Mouse (Mus musculus) testis, postnatal 14 days (tissue): ENCODE results near the gene Hfe2.
A peak's percentile ranks its signal among the peaks of the same experiment; 100 is the strongest.
"Not testable (repeated sequence)": the region's sequence is repeated elsewhere in the genome, so short reads cannot be mapped to it uniquely, and the experiment has no call there.

Experiments used
- DNase-seq: peaks from one replicate; pipeline ENCODE4 v3.0.0; 2021; ENCODE audit warnings: low spot score

Hfe2 gene

DNA sequence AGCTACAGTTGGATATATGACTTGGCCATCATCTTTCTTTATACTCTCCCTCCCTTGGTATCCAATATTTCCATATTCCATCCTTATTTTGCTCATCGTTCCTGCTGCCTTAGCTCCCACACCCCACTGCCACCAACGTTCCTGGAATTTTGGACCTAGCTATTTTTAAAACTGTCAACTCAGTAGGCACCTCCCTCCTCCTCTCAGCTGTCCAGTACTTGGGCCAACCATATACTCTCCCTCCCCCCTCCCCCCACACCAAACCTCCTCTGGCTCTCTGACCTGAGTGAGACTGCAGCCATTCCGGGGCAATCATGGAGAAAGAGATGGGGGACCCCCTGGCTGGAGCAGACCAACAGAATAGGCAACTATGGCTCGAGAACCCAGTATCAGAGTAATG is at the start of gene Hfe2:
Gene Hfe2, plus strand, starts transcription at position 259 of the 400 bp plus-strand sequence.
- DNase-seq = no peak

DNA sequence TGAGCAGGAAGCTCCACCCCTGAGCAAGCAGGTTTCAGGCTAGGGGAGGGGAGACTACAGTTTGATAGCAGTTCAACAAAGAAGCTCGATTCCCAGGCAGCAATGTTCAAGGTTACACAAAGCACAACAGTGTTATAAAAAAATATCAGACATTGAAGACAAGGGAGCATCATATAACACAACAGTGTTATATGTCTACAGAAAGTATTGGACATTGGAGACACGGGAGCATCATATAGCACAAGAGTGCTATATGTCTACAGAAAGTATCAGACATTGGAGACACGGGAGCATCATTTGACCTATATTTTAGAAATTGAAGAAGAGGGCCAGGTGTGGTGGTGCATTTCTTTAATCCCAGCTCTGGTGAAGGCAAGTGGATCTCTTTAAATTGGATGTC is 47.9 kb upstream of the Hfe2 start:
- no peak for DNase-seq

DNA sequence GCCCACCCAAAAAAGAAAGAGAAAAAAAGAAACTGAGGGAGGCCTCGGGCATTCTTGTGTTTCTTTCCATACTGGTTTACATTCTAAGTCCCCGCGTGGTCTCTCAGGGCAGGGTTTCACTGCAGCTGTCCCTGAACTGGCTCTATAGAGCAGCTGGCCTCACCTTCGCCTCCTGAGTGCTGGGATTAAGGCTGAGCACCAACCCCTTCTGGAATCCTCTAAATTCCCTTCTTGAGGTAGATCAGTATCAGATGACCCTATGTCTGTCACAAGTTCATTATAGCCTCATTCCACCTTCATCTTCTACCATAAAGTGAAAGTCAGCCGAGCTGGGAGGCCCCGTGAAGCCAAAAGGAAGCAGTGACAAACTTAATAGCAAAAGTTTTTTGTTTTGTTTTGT is 47.4 kb upstream of the Hfe2 start:
- DNase-seq = no peak

DNA sequence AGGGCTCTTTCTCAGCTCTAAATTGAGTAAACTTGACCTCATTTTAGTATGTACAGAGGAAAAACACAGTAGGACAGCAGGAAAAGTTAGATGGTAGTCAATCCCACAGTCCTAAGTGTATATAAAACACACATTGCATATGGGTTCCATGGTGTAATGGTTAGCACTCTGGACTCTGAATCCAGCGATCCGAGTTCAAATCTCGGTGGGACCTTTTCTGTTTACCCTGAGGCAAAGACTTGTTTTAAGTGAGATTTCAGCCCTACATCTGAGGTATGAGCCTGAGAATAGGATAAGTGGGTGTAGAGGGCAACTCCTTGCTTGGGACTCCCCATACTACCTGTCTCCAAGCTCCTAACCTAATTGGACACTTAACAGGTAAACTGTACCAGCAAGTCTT is 45.7 kb upstream of the Hfe2 start:
- DNase-seq = no peak

DNA sequence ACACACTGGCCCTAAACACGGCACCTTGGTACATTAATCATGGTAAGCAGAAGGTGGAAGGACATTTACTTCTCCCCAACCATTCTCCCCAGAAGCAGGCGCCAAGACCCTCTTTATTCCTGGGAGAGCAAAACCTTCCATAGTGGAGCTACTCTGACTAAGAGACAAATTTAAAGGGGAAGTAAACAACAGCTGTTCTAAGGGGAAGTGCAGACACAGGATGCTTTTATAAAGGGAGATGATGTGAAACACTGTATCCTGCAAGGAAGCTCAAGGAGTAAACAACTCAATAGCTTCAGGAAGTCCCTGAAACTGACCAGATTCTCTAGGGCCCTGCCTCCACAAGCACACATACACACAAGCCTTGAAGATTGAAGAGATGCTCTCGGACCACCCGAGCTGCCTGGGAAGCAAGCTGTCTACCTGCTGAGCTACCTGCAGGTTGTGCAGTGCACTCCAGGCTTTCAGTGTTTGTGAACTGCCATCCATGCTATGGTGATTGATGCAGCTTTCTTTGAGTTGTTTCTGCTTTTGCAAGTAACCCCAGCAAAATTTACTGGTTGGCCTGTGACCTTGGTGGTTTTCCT is 44.2 kb upstream of the Hfe2 start:
- DNase-seq = no peak

DNA sequence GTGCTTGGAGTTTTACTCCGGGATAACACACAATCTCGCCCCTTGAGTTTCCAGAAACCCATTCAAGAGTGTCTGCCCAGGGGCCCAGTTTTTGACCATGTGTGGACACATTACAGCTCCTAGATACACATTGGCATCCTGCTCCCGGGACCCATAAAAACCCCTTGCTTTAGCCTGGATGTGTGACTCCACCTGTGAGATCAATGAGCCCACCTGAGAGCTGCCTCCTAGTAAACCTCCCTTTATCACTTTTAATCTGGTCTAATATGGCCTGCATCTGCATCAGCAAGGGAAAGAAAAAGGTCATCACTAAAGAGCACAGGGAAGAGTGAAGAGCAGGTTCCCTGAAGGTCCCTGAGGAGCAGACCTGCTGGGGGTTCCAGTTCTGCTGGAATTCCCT is 43.1 kb upstream of the Hfe2 start:
- no peak for DNase-seq

DNA sequence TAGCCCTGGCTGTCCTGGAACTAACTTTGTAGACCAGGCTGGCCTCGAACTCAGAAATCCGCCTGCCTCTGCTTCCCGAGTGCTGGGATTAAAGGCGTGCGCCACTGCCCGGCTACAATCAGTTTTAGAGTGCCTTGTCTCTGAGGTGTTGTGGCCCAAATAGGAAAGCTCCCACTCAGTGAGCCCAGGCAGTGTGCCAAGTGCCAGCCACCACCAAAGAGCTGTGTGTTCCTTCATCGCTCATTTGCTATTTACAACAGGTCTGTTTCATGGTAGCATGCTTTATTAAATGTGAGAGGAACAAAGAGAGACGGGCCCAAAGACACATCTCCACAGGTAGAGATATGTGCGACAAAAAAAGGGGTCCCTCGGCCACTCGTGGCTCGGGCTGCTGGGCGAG is 42.5 kb upstream of the Hfe2 start:
- no peak for DNase-seq

DNA sequence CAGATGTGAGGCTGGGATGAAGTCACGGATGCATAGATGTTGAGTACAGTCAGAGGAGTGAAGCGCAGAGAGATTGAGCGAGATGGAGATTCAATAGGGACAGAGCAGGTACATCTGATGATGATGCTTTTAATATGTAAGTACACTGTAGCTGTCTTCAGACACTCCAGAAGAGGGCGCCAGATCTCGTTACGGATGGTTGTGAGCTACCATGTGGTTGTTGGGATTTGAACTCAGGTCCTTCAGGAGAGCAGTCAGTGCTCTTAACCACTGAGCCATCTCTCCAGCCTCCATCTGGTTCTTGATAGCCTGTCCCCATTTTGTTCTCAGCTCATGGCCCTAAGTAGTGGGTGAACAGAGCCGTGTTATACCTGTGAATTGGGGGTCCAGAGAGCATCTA is 41.9 kb upstream of the Hfe2 start:
- not testable (repeated sequence) for DNase-seq

DNA sequence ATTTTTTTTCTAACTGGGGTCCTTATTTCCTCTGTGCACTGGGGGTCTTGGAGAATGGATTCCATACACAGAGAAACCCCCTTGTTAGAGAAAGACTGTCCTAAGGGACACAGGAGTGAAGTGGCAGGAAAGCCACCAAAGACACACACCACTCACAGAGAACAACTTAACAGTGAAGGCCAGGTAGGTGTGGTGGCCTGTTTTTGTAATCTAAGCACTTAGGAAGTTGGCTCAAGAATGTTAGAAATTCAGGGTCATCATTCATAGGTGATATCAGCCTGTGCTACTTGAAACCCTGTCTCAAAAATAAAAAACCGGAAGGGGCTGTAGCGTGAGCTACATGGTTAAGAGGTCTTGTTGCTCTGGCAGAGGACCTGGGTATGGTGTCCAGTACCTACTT is 41.0 kb upstream of the Hfe2 start:
- DNase-seq = no peak

DNA sequence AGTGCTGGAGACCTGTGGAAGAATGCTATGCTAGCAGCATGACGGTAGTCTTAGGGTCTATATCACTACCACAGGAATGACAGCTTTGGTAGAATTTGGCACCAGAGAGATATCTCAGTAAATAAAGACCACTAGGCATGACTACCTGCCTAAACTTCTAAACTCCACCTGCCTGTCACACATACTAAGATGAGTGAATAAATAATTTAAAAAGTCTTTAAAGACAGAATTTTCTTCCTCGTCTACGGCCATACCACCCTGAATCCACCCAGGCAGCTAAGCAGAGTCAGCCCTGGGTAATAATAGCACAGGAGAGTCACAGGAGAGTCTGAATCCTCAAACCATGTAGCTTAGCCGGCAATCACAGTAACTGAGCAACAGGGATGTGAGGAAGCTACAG is 40.1 kb upstream of the Hfe2 start:
- DNase-seq = no peak

DNA sequence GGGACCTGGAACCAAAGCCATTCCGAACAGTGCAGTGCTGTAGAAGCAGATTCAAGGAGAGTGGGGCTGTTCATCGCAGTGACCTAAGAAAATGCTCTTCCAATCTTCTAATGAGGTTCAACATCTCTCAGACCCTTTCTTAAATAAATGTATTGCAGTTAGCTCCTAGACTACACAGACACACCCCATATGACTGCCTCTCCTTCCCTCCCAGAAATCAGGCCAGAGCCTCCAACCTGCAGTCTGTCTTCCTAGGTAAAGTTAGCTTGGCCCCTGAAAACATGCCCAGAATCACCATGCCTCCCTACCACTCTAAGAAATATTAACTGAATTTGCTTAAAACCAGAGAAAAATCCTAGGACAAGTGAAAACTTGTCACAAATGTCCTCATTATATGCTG is 39.6 kb upstream of the Hfe2 start:
- DNase-seq = no peak

DNA sequence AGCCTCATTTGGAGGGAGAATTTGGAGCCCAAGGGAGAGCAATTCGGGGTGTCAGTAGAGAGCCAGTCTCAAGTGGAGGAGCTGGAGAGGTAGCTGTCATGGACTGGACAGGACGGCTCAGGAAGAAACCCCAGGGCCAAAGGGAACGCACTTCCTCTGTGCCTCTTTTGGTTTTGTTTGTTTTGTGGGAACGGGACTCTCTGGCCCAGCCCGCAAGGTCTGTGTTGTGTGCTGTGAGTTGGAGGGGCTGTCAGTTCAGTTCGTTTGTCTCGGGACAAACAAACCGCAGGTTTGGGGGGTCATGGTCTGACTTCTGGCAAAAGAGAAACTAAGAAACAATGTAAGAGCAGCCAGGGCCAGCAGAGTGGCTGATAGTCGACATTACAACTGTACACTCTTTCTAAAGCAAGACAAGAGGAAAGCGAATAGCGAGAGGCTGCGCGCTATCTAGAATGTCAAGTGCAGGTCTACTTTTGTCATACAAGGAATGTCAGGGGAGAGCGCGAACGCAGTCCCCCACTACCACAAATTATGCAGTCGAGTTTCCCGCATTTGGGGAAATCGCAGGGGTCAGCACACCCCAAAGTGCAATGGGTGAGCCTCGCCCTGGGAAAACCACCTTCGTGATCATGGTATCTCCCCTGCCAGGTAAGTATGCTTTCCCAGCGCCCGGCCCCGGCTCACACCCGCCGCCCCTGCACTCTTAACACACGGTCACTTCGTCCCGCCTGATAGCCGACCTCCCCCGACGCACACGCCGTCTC is 38.7 kb upstream of the Hfe2 start:
- not testable (repeated sequence) for DNase-seq

DNA sequence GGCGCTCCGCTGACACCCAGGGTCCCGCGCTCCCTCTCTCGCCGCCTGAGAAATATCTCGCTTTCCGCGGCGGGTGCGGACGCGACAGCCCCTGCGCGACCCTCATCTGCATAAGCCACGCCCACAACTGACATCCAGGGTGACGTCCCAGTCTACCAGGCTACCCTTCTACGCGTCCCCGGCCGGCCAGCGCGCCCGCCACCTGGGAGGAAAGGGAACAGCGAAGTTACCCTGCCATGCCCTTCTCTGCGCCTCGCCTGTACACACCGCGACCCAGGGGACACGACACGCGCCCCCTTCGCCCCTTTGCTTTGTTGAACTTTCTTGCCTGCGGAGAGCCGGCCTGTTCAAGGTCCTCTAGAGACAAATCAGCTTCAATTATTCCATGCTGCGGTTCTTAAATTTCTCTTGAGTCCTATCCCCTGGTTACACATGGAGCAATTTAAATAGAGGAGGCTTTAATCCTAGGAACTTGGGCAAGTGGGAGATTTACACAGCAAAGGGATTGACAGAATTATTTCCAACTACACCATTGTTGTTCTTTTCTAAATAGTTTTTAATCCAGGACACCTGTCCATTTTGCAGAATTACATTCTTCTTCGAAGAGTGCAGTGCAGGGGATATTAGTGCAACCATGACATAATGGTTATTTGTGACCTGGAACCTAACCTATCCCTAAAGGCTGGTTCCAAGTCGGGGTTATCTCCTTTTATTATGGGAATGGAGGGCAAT is 38.0 kb upstream of the Hfe2 start:
- DNase-seq = not testable (repeated sequence)

DNA sequence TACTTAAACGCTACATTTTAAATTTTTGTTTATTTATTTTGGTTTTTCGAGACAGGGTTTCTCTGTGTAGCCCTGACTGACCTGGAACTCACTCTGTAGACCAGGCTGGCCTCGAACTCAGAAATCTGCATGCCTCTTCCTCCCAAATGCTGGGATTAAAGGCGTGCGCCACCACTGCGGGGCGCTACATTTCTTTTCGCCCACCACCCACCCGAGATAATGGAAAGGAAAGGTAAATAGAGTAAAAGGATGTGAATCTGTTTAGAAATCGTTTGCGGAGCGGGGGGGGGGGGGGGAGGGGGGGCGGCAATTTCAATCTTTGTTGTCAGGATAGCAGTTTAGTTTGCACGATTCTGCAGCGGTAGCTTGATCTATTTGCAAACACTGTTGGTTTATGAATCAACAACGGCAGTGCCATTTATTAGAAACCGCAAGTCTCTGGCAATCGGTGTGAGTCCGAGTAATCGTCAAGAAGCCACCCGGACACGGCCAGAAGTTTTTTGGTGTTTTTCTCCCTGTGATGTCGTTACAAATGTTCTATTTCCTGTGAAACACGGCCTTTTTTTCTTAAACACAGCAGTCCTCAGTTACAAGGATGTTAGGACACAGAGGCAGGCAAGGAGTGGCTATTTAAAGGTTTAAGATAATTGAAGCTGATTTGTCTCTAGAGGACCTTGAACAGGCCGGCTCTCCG is 37.2 kb upstream of the Hfe2 start:
- DNase-seq = peak; percentile 52

DNA sequence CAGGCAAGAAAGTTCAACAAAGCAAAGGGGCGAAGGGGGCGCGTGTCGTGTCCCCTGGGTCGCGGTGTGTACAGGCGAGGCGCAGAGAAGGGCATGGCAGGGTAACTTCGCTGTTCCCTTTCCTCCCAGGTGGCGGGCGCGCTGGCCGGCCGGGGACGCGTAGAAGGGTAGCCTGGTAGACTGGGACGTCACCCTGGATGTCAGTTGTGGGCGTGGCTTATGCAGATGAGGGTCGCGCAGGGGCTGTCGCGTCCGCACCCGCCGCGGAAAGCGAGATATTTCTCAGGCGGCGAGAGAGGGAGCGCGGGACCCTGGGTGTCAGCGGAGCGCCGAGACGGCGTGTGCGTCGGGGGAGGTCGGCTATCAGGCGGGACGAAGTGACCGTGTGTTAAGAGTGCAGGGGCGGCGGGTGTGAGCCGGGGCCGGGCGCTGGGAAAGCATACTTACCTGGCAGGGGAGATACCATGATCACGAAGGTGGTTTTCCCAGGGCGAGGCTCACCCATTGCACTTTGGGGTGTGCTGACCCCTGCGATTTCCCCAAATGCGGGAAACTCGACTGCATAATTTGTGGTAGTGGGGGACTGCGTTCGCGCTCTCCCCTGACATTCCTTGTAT is 36.6 kb upstream of the Hfe2 start:
- DNase-seq = not testable (repeated sequence)

DNA sequence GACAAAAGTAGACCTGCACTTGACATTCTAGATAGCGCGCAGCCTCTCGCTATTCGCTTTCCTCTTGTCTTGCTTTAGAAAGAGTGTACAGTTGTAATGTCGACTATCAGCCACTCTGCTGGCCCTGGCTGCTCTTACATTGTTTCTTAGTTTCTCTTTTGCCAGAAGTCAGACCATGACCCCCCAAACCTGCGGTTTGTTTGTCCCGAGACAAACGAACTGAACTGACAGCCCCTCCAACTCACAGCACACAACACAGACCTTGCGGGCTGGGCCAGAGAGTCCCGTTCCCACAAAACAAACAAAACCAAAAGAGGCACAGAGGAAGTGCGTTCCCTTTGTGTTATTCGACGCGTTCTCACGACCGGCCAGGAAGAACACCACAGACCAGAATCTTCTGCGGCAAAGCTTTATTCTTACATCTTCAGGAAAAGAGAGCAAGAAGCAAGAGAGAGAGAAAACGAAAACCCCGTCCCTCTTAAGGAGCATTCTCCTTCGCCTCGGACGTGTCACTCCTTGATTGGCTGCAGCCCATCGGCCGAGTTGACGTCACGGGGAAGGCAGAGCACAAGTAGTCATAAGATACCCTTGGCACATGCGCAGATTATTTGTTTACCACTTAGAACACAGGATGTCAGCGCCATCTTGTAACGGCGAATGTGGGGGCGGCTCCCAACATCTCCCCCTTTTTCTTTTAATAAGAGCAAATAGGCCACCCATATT is 35.9 kb upstream of the Hfe2 start:
- DNase-seq = not testable (repeated sequence)

DNA sequence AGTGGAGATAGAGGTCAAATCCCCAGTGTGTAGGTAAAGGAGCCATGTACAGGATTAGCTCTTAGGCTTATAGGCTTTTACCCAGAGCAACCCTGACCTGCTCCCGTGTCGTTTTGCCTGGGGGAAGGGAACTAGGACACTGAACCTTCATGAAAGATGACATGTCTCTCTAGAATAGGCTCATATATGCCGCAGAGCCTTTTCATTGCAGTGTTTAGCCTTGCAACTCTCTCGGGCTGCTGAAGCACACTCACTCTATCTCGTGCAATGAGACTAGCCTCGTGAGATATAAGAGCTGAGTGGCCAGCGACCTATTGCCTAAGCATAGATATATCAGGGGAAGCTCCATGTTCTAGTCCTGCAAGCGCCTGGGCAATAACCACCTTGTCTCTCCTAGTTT is 35.3 kb upstream of the Hfe2 start:
- DNase-seq = not testable (repeated sequence)

DNA sequence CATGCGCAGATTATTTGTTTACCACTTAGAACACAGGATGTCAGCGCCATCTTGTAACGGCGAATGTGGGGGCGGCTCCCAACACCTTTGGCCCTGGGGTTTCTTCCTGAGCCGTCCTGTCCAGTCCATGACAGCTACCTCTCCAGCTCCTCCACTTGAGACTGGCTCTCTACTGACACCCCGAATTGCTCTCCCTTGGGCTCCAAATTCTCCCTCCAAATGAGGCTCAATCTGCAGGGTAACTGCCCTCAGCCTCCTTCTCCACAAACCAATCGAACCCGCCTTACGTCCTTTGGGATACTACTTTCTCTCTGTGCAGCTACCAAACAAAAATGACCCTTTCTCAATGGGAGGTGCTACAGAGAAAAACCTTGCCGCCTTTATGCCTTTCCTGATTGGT is 30.5 kb upstream of the Hfe2 start:
- not testable (repeated sequence) for DNase-seq

DNA sequence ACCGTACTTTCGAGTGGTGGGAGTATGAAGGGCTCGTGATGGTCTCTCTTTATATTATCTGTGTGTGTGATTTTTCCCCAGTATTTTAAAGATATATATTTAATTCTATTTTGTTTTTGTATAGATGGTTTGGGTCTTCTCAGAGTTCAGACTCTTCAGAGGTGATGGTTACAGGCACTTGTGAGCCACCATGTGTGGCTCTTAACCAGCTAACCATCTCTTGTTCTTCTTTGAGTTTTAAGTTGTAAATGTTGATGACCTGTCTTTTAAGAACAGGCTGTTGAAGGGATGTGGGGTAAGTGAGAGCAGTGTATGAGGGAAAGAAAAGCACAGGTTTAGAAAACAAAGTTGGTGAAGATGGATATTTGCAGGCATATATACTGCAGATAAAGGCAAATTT is 30.1 kb upstream of the Hfe2 start:
- no peak for DNase-seq

DNA sequence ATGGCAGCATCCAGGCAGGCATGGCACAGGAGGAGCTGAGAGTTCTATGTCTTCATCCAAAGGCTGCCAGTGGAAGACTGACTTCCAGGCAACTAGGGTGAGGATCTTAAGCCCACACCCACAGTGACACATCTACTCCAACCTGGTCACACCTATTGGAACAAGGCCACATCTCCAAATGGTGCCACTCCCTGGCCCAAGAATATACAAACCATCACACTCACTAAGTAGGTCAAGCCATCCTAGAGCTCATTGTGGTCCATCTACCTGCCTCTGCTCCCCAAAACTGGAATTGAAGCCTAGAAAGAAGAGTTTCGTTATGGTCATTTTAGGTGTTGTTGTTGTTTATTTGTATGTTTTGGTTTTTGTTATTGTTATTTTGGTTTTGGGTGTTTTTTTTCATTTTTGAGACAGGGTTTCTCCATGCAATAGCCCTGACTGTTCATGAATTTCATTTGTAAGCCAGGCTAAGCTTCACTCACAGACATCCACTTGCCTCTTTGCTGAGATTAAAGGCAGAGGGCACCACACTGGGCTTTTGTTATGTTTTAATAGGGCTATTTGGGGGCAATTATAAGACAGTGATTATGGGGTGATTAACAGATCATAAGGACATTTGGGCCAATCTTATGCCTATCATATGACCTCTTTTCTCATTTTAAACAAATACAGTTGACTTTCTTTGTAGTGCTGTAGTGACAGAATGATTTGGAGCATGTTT is 29.3 kb upstream of the Hfe2 start:
- no peak for DNase-seq

DNA sequence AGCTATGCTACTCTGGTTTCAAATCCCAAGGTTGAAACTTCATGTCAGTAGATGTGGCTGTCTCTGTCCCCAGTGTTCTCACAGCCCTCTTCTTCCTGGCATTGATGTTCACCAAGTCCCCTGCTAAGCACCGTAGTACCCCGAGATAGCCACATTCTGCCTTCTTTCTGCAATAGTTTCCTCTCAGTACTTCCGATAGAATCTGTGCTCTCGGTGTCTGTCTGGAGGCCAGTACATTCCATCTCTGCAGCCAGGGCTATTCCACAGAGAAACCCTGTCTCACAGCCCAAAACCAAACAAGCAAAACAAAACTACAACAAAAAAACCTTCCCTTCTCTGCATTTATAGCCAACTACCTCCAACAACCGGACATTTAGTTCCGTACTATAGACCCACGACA is 28.8 kb upstream of the Hfe2 start:
- no peak for DNase-seq
